22 mouse cellular contexts compared by ENCODE assay signal in genomic region chr11:69356544-69356943, GRCm38 (mm10). TPM values are rescaled to one million over a fixed set of nuclear protein-coding genes. Genes with fewer than 3 reads are reported as not detected.
DNase-seq lines count a peak whose midpoint lies in the region; ATAC-seq and TF ChIP-seq lines count a peak whose summit lies in the region.
"Had no signal": no experiment of that assay in that cellular context is flagged by ENCODE, and none has a peak within 500 bp of the region (broad histone marks: within the 10 kb centered on the region; RNA-seq: fewer than 3 reads in every experiment).

No protein-coding gene starts in this region.

- H3K4me3 ChIP-seq in intestine, postnatal 0 days (ENCODE audit: low read depth, low read length) = no peak overlapping the region
- no peak overlapping the region for H3K4me3 ChIP-seq in intestine, embryonic 16.5 days (ENCODE audit: low read length)
- H3K4me3 ChIP-seq in E14TG2a.4 (replicated peaks; ENCODE audit: low read length) (0 out of 2 replicates have a peak overlapping the region, but pooled peaks have one; percentile 3), myocyte (peak overlapping the region; percentile 8)
- H3K4me3 ChIP-seq in forebrain, embryonic 16.5 days (replicated peaks; ENCODE audit: low read length) = no peak overlapping the region

- peak overlapping the region; percentile 28; the same call in 1 of the 2 replicates for H3K27ac ChIP-seq in intestine, postnatal 0 days (ENCODE audit: low read depth, low read length)
- H3K27ac ChIP-seq in intestine, embryonic 16.5 days (ENCODE audit: low read length) = no peak overlapping the region
- H3K27ac ChIP-seq in forebrain, embryonic 16.5 days (ENCODE audit: low read length) = no peak overlapping the region

- no peaks in the 10 kb centered on the region for H3K79me2 ChIP-seq in myocyte (ENCODE audit: control insufficient read depth, insufficient read depth)

- H3ac ChIP-seq in myocyte (ENCODE audit: control insufficient read depth, insufficient read length) = no peak overlapping the region

- DNase-seq in retina, embryonic 14.5 days (ENCODE audit: low spot score) = no peak
- DNase-seq: adrenal gland, adult 2 months; adrenal gland, adult 8-10 months; adrenal gland, postnatal 10 days; adrenal gland, postnatal 14 days; adrenal gland, postnatal 25 days; adrenal gland, postnatal 36 days; B cell, adult 2 months; cerebellum, adult 11 months; cerebellum, adult 11-12 months; cerebellum, adult 18-20 months; cerebellum, adult 2 months had no signal

- H3K4me1 ChIP-seq in intestine, postnatal 0 days (replicated peaks; ENCODE audit: control insufficient read depth, insufficient read depth, low read length) = no peaks in the 10 kb centered on the region
- H3K4me1 ChIP-seq in intestine, embryonic 16.5 days (ENCODE audit: control insufficient read depth, insufficient read depth, low read length) = no peaks in the 10 kb centered on the region
- peaks cover 50% of the 10 kb centered on the region for H3K4me1 ChIP-seq in E14TG2a.4 (replicated peaks; ENCODE audit: low read depth, low read length)
- H3K4me1 ChIP-seq in forebrain, embryonic 16.5 days (replicated peaks; ENCODE audit: control insufficient read depth, insufficient read depth, low read length) = peaks cover under 1% of the 10 kb centered on the region; the same call in 1 of the 2 replicates

- TF ChIP-seq POLR2A in myocyte (IDR thresholded peaks at IDR 0.05; ENCODE audit: insufficient read length, low read depth) = no peak

- no peaks in the 10 kb centered on the region for H3K27me3 ChIP-seq in intestine, postnatal 0 days (replicated peaks; ENCODE audit: control insufficient read depth, insufficient read depth, low read length)
- no peaks in the 10 kb centered on the region for H3K27me3 ChIP-seq in intestine, embryonic 16.5 days (replicated peaks; ENCODE audit: control insufficient read depth, insufficient read depth, low read length)
- peaks cover 70% of the 10 kb centered on the region for H3K27me3 ChIP-seq in E14TG2a.4 (ENCODE audit: insufficient read depth, low read length)
- no peaks in the 10 kb centered on the region for H3K27me3 ChIP-seq in myocyte (ENCODE audit: control insufficient read depth, insufficient read depth, insufficient read length)
- H3K27me3 ChIP-seq in forebrain, embryonic 16.5 days (replicated peaks; ENCODE audit: control insufficient read depth, insufficient read depth, low read length) = no peaks in the 10 kb centered on the region
- H3K27me3 ChIP-seq: CH12.LX, Patski had no signal

- WGBS in intestine, postnatal 0 days = 91% methylated on average over 5 of the region's 5 CpGs
- 89% methylated on average over 5 of the region's 5 CpGs for WGBS in intestine, embryonic 16.5 days
- 92% methylated on average over 5 of the region's 5 CpGs for WGBS in forebrain, embryonic 16.5 days

- no peaks in the 10 kb centered on the region for H3K9me3 ChIP-seq in intestine, postnatal 0 days (ENCODE audit: control insufficient read depth)
- no peaks in the 10 kb centered on the region for H3K9me3 ChIP-seq in intestine, embryonic 16.5 days (ENCODE audit: control insufficient read depth, low read length)
- H3K9me3 ChIP-seq in E14TG2a.4 (ENCODE audit: low read length) = no peaks in the 10 kb centered on the region
- H3K9me3 ChIP-seq in forebrain, embryonic 16.5 days (ENCODE audit: control insufficient read depth, low read length) = no peaks in the 10 kb centered on the region
- H3K9me3 ChIP-seq: G1E had no signal

- TF ChIP-seq CTCF in intestine, postnatal 0 days (IDR thresholded peaks at IDR 0.05; ENCODE audit: low read depth) = no peak
- TF ChIP-seq CTCF in E14TG2a.4 (conservative IDR thresholded peaks at IDR 0.05; ENCODE audit: low read length) = no peak

- ATAC-seq in intestine, postnatal 0 days = no peak
- no peak for ATAC-seq in intestine, embryonic 16.5 days
- ATAC-seq in forebrain, embryonic 16.5 days = no peak
- ATAC-seq: activated CD4-positive, CD25-positive, alpha-beta regulatory T cell, adult 4 months; CD4-positive, CD25-positive, alpha-beta regulatory T cell, adult 4 months; Patski had no signal

- no peak overlapping the region for H3K9ac ChIP-seq in intestine, postnatal 0 days (ENCODE audit: low read depth, low read length)
- H3K9ac ChIP-seq in intestine, embryonic 16.5 days (ENCODE audit: low read depth, low read length) = no peak overlapping the region
- H3K9ac ChIP-seq in forebrain, embryonic 16.5 days (replicated peaks; ENCODE audit: low read depth, low read length) = no peak overlapping the region

- H3K4me2 ChIP-seq in intestine, postnatal 0 days (replicated peaks; ENCODE audit: low read depth) = no peak overlapping the region
- H3K4me2 ChIP-seq in intestine, embryonic 16.5 days (ENCODE audit: low read depth, low read length) = no peak overlapping the region
- H3K4me2 ChIP-seq in myocyte (ENCODE audit: low read depth) = peak overlapping the region; percentile 66
- H3K4me2 ChIP-seq in forebrain, embryonic 16.5 days (ENCODE audit: low read length) = no peak overlapping the region

- peaks cover 94% of the 10 kb centered on the region for H3K36me3 ChIP-seq in intestine, postnatal 0 days (ENCODE audit: control insufficient read depth, insufficient read depth)
- H3K36me3 ChIP-seq in intestine, embryonic 16.5 days (ENCODE audit: control insufficient read depth, insufficient read depth, low read length) = peaks cover 57% of the 10 kb centered on the region
- H3K36me3 ChIP-seq in E14TG2a.4 (ENCODE audit: insufficient read depth, low read length) (no peaks in the 10 kb centered on the region), myocyte (ENCODE audit: control insufficient read depth, insufficient read depth) (peaks cover 50% of the 10 kb centered on the region)
- peaks cover 83% of the 10 kb centered on the region for H3K36me3 ChIP-seq in forebrain, embryonic 16.5 days (ENCODE audit: control insufficient read depth, insufficient read depth)

TF ChIP-seq in myocyte, 11 proteins besides CTCF, POLR2A, EP300 and RAD21:
- TF ChIP-seq TCF12 (IDR thresholded peaks at IDR 0.05; ENCODE audit: insufficient read depth, poor library complexity, severe bottlenecking) (no peak), MYOD1 (IDR thresholded peaks at IDR 0.05; ENCODE audit: control insufficient read depth in 1 of 3, insufficient read length in 2 of 3, low read depth in 2 of 3) (peak in 1 of 3 experiments; percentile 70), MYOG (IDR thresholded peaks at IDR 0.05; ENCODE audit: control insufficient read depth in 1 of 3, insufficient read depth in 1 of 3, insufficient read length in 2 of 3, low read depth in 2 of 3) (peak in 1 of 3 experiments; percentile 75)

RNA-seq across cellular contexts. Expression of gene Chd3, which starts 12.7 kb away (rescaled TPM):
- 19.4 and 24.8 TPM in 2 replicates for polyA plus RNA-seq in intestine, postnatal 0 days (2015; fragmentation: Nextera tagmentation; extraction: Ambion mirVana)
- polyA plus RNA-seq in intestine, embryonic 16.5 days (2015; fragmentation: Nextera tagmentation; extraction: Ambion mirVana) = 33.4 and 35.5 TPM in 2 replicates
- polyA plus RNA-seq in myocyte (2012; fragmentation: generic; extraction: Trizol) = 148 TPM
- polyA plus RNA-seq in forebrain, embryonic 16.5 days (2015; fragmentation: Nextera tagmentation; extraction: Ambion mirVana) = 132 and 146 TPM in 2 replicates

RNA-seq across cellular contexts. Expression of gene Rnf227, which starts 16.3 kb away (rescaled TPM):
- 7.8 and 7.9 TPM in 2 replicates for polyA plus RNA-seq in intestine, postnatal 0 days (2015; fragmentation: Nextera tagmentation; extraction: Ambion mirVana)
- 8.0 and 8.3 TPM in 2 replicates for polyA plus RNA-seq in intestine, embryonic 16.5 days (2015; fragmentation: Nextera tagmentation; extraction: Ambion mirVana)
- polyA plus RNA-seq in myocyte (2012; fragmentation: generic; extraction: Trizol) = 2.5 TPM
- polyA plus RNA-seq in forebrain, embryonic 16.5 days (2015; fragmentation: Nextera tagmentation; extraction: Ambion mirVana) = 109 and 144 TPM in 2 replicates
- polyA plus RNA-seq: G1E had no signal

RNA-seq across cellular contexts. Expression of gene Kcnab3, which starts 30.5 kb away (rescaled TPM):
- polyA plus RNA-seq in intestine, postnatal 0 days (2015; fragmentation: Nextera tagmentation; extraction: Ambion mirVana) = 1.3 and 1.4 TPM in 2 replicates
- 1.7 and 2.4 TPM in 2 replicates for polyA plus RNA-seq in intestine, embryonic 16.5 days (2015; fragmentation: Nextera tagmentation; extraction: Ambion mirVana)
- 2.0 TPM for polyA plus RNA-seq in myocyte (2012; fragmentation: generic; extraction: Trizol)
- 5.7 and 6.0 TPM in 2 replicates for polyA plus RNA-seq in forebrain, embryonic 16.5 days (2015; fragmentation: Nextera tagmentation; extraction: Ambion mirVana)

RNA-seq across cellular contexts. Expression of gene Trappc1, which starts 32.8 kb away (rescaled TPM):
- 173 and 182 TPM in 2 replicates for polyA plus RNA-seq in intestine, postnatal 0 days (2015; fragmentation: Nextera tagmentation; extraction: Ambion mirVana)
- 141 and 149 TPM in 2 replicates for polyA plus RNA-seq in intestine, embryonic 16.5 days (2015; fragmentation: Nextera tagmentation; extraction: Ambion mirVana)
- 116 TPM for polyA plus RNA-seq in myocyte (2012; fragmentation: generic; extraction: Trizol)
- polyA plus RNA-seq in forebrain, embryonic 16.5 days (2015; fragmentation: Nextera tagmentation; extraction: Ambion mirVana) = 162 and 166 TPM in 2 replicates

RNA-seq across cellular contexts. Expression of gene Cntrob, which starts 33.0 kb away (rescaled TPM):
- polyA plus RNA-seq in intestine, postnatal 0 days (2015; fragmentation: Nextera tagmentation; extraction: Ambion mirVana) = 7.4 and 7.9 TPM in 2 replicates
- 17.3 and 17.8 TPM in 2 replicates for polyA plus RNA-seq in intestine, embryonic 16.5 days (2015; fragmentation: Nextera tagmentation; extraction: Ambion mirVana)
- polyA plus RNA-seq in myocyte (2012; fragmentation: generic; extraction: Trizol) = 10.3 TPM
- polyA plus RNA-seq in forebrain, embryonic 16.5 days (2015; fragmentation: Nextera tagmentation; extraction: Ambion mirVana) = 31.0 and 32.5 TPM in 2 replicates

Comparison
In these comparisons a context has a peak if more than half of its experiments do, and no peak if none do; other contexts are left out.
1. H3K4me3 ChIP-seq: peak in E14TG2a.4 (single experiment) and myocyte (single experiment); none in intestine, postnatal 0 days (single experiment), intestine, embryonic 16.5 days (single experiment) and forebrain, embryonic 16.5 days (single experiment).
2. RNA of gene Rnf227, which starts 16.3 kb away (polyA plus RNA-seq): 109 to 144 TPM in forebrain, embryonic 16.5 days; 8.0 to 8.3 TPM in intestine, embryonic 16.5 days, 7.8 to 7.9 TPM in intestine, postnatal 0 days and 2.5 TPM in myocyte (single experiment); every median in the first group is over 10 times any median in the second.